Mouse (Mus musculus): ENCODE measurements around the gene Nat8f4. TPM values are rescaled to one million over a fixed set of nuclear protein-coding genes. Genes with fewer than 3 reads are reported as not detected.
"Not testable (repeated sequence)": the region's sequence is repeated elsewhere in the genome, so short reads cannot be mapped to it uniquely, and the experiment has no call there.

Nat8f4 gene
- total and polyA plus RNA-seq, 2 experiments: 3.5 to 4.5 TPM

- peak; percentile 24 for DNase-seq (ENCODE audit: extremely low read depth, low read depth, low spot score)
- not testable (repeated sequence) for H3K79me2 ChIP-seq (ENCODE audit: control insufficient read depth, insufficient read depth, low read length); H3K9ac ChIP-seq (ENCODE audit: low read depth, low read length); H3K36me3 ChIP-seq (ENCODE audit: control insufficient read depth, insufficient read depth, low read length); H3K4me1 ChIP-seq (ENCODE audit: control insufficient read depth, insufficient read depth, low read length); H3K4me3 ChIP-seq (ENCODE audit: insufficient read depth, low read depth, low read length); H3K27me3 ChIP-seq (ENCODE audit: control insufficient read depth, insufficient read depth, low read length); H3K27ac ChIP-seq (replicated peaks; ENCODE audit: insufficient read depth, low read depth, low read length)
- peak; percentile 68 for TF ChIP-seq CTCF (IDR thresholded peaks at IDR 0.05; ENCODE audit: low read depth, low read length)
- 67% methylated on average over 25 of the region's 25 CpGs for WGBS
Observed at GRCm38 (mm10) chr6:85895061-85895648, 9.5 kb downstream of the Nat8f4 start.

GRCm38 (mm10) chr6:85888961-85889360, 15.7 kb downstream of the Nat8f4 start:
- WGBS: 95% methylated on average over 2 of the region's 2 CpGs
- no peak for TF ChIP-seq CTCF (IDR thresholded peaks at IDR 0.05; ENCODE audit: low read depth, low read length)
- no peak for TF ChIP-seq POLR2A (IDR thresholded peaks at IDR 0.05; ENCODE audit: extremely low read depth, insufficient read depth, low read length)
- Histone ChIP-seq H3K36me3 (ENCODE audit: control insufficient read depth, insufficient read depth, low read length) (no peaks in the 10 kb centered on the region), H3K4me3 (ENCODE audit: insufficient read depth, low read depth, low read length) (no peak overlapping the region), H3K27me3 (ENCODE audit: control insufficient read depth, insufficient read depth, low read length) (no peaks in the 10 kb centered on the region), H3K4me1 (ENCODE audit: control insufficient read depth, insufficient read depth, low read length) (no peaks in the 10 kb centered on the region), H3K9ac (ENCODE audit: low read depth, low read length) (no peak overlapping the region), H3K27ac (replicated peaks; ENCODE audit: insufficient read depth, low read depth, low read length) (no peak overlapping the region), H3K79me2 (ENCODE audit: control insufficient read depth, insufficient read depth, low read length) (no peaks in the 10 kb centered on the region)
- DNase-seq (ENCODE audit: extremely low read depth, low read depth, low spot score): no peak

GRCm38 (mm10) chr6:85884311-85884710, 20.4 kb downstream of the Nat8f4 start:
- H3K9ac ChIP-seq (ENCODE audit: low read depth, low read length): no peak overlapping the region
- no peak overlapping the region for H3K4me3 ChIP-seq (ENCODE audit: insufficient read depth, low read depth, low read length)
- H3K27me3 ChIP-seq (ENCODE audit: control insufficient read depth, insufficient read depth, low read length): no peaks in the 10 kb centered on the region
- H3K79me2 ChIP-seq (ENCODE audit: control insufficient read depth, insufficient read depth, low read length): no peaks in the 10 kb centered on the region
- H3K36me3 ChIP-seq (ENCODE audit: control insufficient read depth, insufficient read depth, low read length): no peaks in the 10 kb centered on the region
- no peaks in the 10 kb centered on the region for H3K4me1 ChIP-seq (ENCODE audit: control insufficient read depth, insufficient read depth, low read length)
- WGBS: 95% methylated on average over 1 of the region's 1 CpGs
- H3K27ac ChIP-seq (replicated peaks; ENCODE audit: insufficient read depth, low read depth, low read length): no peak overlapping the region
- DNase-seq (ENCODE audit: extremely low read depth, low read depth, low spot score): no peak
- TF ChIP-seq POLR2A (IDR thresholded peaks at IDR 0.05; ENCODE audit: extremely low read depth, insufficient read depth, low read length) (no peak), CTCF (IDR thresholded peaks at IDR 0.05; ENCODE audit: low read depth, low read length) (no peak)

- H3K27ac ChIP-seq (replicated peaks; ENCODE audit: insufficient read depth, low read depth, low read length); H3K36me3 ChIP-seq (ENCODE audit: control insufficient read depth, insufficient read depth, low read length); H3K9ac ChIP-seq (ENCODE audit: low read depth, low read length); H3K4me3 ChIP-seq (ENCODE audit: insufficient read depth, low read depth, low read length); DNase-seq (ENCODE audit: extremely low read depth, low read depth, low spot score); H3K27me3 ChIP-seq (ENCODE audit: control insufficient read depth, insufficient read depth, low read length); H3K79me2 ChIP-seq (ENCODE audit: control insufficient read depth, insufficient read depth, low read length); H3K4me1 ChIP-seq (ENCODE audit: control insufficient read depth, insufficient read depth, low read length): not testable (repeated sequence)
- WGBS: 94% methylated on average over 9 of the region's 9 CpGs
Observed at GRCm38 (mm10) chr6:85883246-85883645, 21.4 kb downstream of the Nat8f4 start.

GRCm38 (mm10) chr6:85869006-85869405, 35.7 kb downstream of the Nat8f4 start, which contains the start of gene Nat8f2:
Gene Nat8f2 (minus strand): TSS chr6:85869158.
- H3K36me3 ChIP-seq (ENCODE audit: control insufficient read depth, insufficient read depth, low read length); H3K27me3 ChIP-seq (ENCODE audit: control insufficient read depth, insufficient read depth, low read length); H3K79me2 ChIP-seq (ENCODE audit: control insufficient read depth, insufficient read depth, low read length); H3K4me1 ChIP-seq (ENCODE audit: control insufficient read depth, insufficient read depth, low read length): not testable (repeated sequence)
- peak; percentile 99 for DNase-seq (ENCODE audit: extremely low read depth, low read depth, low spot score)
- WGBS: 22% methylated on average over 5 of the region's 5 CpGs
- H3K27ac ChIP-seq (replicated peaks; ENCODE audit: insufficient read depth, low read depth, low read length): peak within 1 kb of the TSS; percentile 100
- H3K9ac ChIP-seq (ENCODE audit: low read depth, low read length): peak within 1 kb of the TSS; percentile 96
- peak within 1 kb of the TSS; percentile 69 for H3K4me3 ChIP-seq (ENCODE audit: insufficient read depth, low read depth, low read length)

GRCm38 (mm10) chr6:85867726-85868690, 36.7 kb downstream of the Nat8f4 start:
- no peaks in the 10 kb centered on the region for H3K27me3 ChIP-seq (ENCODE audit: control insufficient read depth, insufficient read depth, low read length)
- 0 out of 2 replicates have a peak, but pooled peaks cover 6% of the 10 kb centered on the region for H3K79me2 ChIP-seq (ENCODE audit: control insufficient read depth, insufficient read depth, low read length)
- peak overlapping the region; percentile 96 for H3K9ac ChIP-seq (ENCODE audit: low read depth, low read length)
- peaks cover 8% of the 10 kb centered on the region; the same call in 1 of the 2 replicates for H3K4me1 ChIP-seq (ENCODE audit: control insufficient read depth, insufficient read depth, low read length)
- H3K27ac ChIP-seq (replicated peaks; ENCODE audit: insufficient read depth, low read depth, low read length): peak overlapping the region; percentile 100
- H3K4me3 ChIP-seq (ENCODE audit: insufficient read depth, low read depth, low read length): peak overlapping the region; percentile 69
- WGBS: 24% methylated on average over 8 of the region's 8 CpGs
- H3K36me3 ChIP-seq (ENCODE audit: control insufficient read depth, insufficient read depth, low read length): peaks cover 4% of the 10 kb centered on the region; the same call in 1 of the 2 replicates
- TF ChIP-seq POLR2A (IDR thresholded peaks at IDR 0.05; ENCODE audit: extremely low read depth, insufficient read depth, low read length) (0 out of 2 replicates have a peak, but pooled peaks have one; percentile 16), CTCF (IDR thresholded peaks at IDR 0.05; ENCODE audit: low read depth, low read length) (no peak)
- peak; percentile 59 for DNase-seq (ENCODE audit: extremely low read depth, low read depth, low spot score)

GRCm38 (mm10) chr6:85866995-85867394, 37.7 kb downstream of the Nat8f4 start:
- not testable (repeated sequence) for H3K36me3 ChIP-seq (ENCODE audit: control insufficient read depth, insufficient read depth, low read length); H3K27me3 ChIP-seq (ENCODE audit: control insufficient read depth, insufficient read depth, low read length); H3K79me2 ChIP-seq (ENCODE audit: control insufficient read depth, insufficient read depth, low read length)
- peak overlapping the region; percentile 35 for H3K9ac ChIP-seq (ENCODE audit: low read depth, low read length)
- 21% methylated on average over 1 of the region's 1 CpGs for WGBS
- peak; percentile 57 for DNase-seq (ENCODE audit: extremely low read depth, low read depth, low spot score)
- H3K4me3 ChIP-seq (ENCODE audit: insufficient read depth, low read depth, low read length): peak overlapping the region; percentile 69
- H3K4me1 ChIP-seq (ENCODE audit: control insufficient read depth, insufficient read depth, low read length): peaks cover 11% of the 10 kb centered on the region; the same call in 1 of the 2 replicates
- peak overlapping the region; percentile 100 for H3K27ac ChIP-seq (replicated peaks; ENCODE audit: insufficient read depth, low read depth, low read length)

- H3K4me1 ChIP-seq (ENCODE audit: control insufficient read depth, insufficient read depth, low read length): peaks cover 16% of the 10 kb centered on the region
- H3K9ac ChIP-seq (ENCODE audit: low read depth, low read length): peak overlapping the region; percentile 35
- H3K27ac ChIP-seq (replicated peaks; ENCODE audit: insufficient read depth, low read depth, low read length): peak overlapping the region; percentile 100
- peak overlapping the region; percentile 13; the same call in 1 of the 2 replicates for H3K4me3 ChIP-seq (ENCODE audit: insufficient read depth, low read depth, low read length)
- not testable (repeated sequence) for H3K36me3 ChIP-seq (ENCODE audit: control insufficient read depth, insufficient read depth, low read length); H3K27me3 ChIP-seq (ENCODE audit: control insufficient read depth, insufficient read depth, low read length); H3K79me2 ChIP-seq (ENCODE audit: control insufficient read depth, insufficient read depth, low read length)
- 27% methylated on average over 3 of the region's 3 CpGs for WGBS
- peak; percentile 93 for DNase-seq (ENCODE audit: extremely low read depth, low read depth, low spot score)
Observed at GRCm38 (mm10) chr6:85866166-85866565, 38.5 kb downstream of the Nat8f4 start.

Measured in liver, adult 2 months (tissue).